Mouse (Mus musculus) lung, embryonic 14.5 days (tissue): ENCODE measurements around the gene Rln3. TPM values are rescaled to one million over a fixed set of nuclear protein-coding genes. Genes with fewer than 3 reads are reported as not detected.
A peak's percentile ranks its signal among the peaks of the same experiment; 100 is the strongest.

ENCODE experiments used
- ATAC-seq: fragments of 200-750 bp; cut with Nextera tagmentation; 2 replicates; pipeline ENCODE4 v1.8.0; 2017; ENCODE audit warnings: mild to moderate bottlenecking, moderate TSS enrichment, moderate library complexity; ENCODE audit not compliant: insufficient read depth
- DNase-seq: peaks from one replicate; pipeline ENCODE4 v3.0.0-alpha.2; 2015
- H3K27ac ChIP-seq: fragments of 300-500 bp; sonication (generic); 2 replicates; pipeline ENCODE4 v1.5.1; 2014; ENCODE audit warnings: low read depth, mild to moderate bottlenecking, moderate library complexity
- H3K27me3 ChIP-seq: fragments of 300-500 bp; sonication (generic); 2 replicates; pipeline ENCODE4 v1.6.1; 2014; ENCODE audit warnings: low read length, control low read depth; ENCODE audit not compliant: insufficient read depth
- H3K36me3 ChIP-seq: fragments of 300-500 bp; sonication (generic); 2 replicates; pipeline ENCODE4 v1.6.1; 2014; ENCODE audit warnings: control low read depth; ENCODE audit not compliant: insufficient read depth
- H3K4me1 ChIP-seq: fragments of 300-500 bp; sonication (generic); 2 replicates; pipeline ENCODE4 v1.6.1; 2014; ENCODE audit warnings: antibody characterized with exemption, control low read depth; ENCODE audit not compliant: insufficient read depth
- H3K4me2 ChIP-seq: fragments of 300-500 bp; sonication (generic); 2 replicates; pipeline ENCODE4 v1.6.1; 2014; ENCODE audit warnings: mild to moderate bottlenecking
- H3K4me3 ChIP-seq: fragments of 300-500 bp; sonication (generic); 2 replicates; pipeline ENCODE4 v1.5.1; 2014; ENCODE audit warnings: low read depth, low read length
- H3K9ac ChIP-seq: fragments of 300-500 bp; sonication (generic); 2 replicates; pipeline ENCODE4 v1.6.1; 2014
- H3K9me3 ChIP-seq: fragments of 300-500 bp; sonication (generic); 2 replicates; pipeline ENCODE4 v1.6.1; 2016; ENCODE audit warnings: low read depth, low read length, control low read depth
- CTCF ChIP-seq: IDR thresholded peaks from 2 replicates; pipeline ENCODE4 v1.5.1; 2016; ENCODE audit warnings: antibody characterized with exemption, low read depth
- WGBS: fragments of 180-500 bp; shearing (Covaris S2); extraction: QIAGEN DNeasy Blood & Tissue Kit; methylation state at CpG from one replicate; pipeline ENCODE4 v1.1.7; 2014; 5-methylcytosine and 5-hydroxymethylcytosine counted together
- polyA plus RNA-seq: library from polyadenylated mRNA; unstranded; fragments of >200 nt; fragmentation: Nextera tagmentation; extraction: Ambion mirVana; gene quantifications from 2 replicates; pipeline ENCODE4 v1.2.1, GENCODE M21; 2014

Gene Rln3
- polyA plus RNA-seq, 1 experiment from 2014 or later: not detected

DNA sequence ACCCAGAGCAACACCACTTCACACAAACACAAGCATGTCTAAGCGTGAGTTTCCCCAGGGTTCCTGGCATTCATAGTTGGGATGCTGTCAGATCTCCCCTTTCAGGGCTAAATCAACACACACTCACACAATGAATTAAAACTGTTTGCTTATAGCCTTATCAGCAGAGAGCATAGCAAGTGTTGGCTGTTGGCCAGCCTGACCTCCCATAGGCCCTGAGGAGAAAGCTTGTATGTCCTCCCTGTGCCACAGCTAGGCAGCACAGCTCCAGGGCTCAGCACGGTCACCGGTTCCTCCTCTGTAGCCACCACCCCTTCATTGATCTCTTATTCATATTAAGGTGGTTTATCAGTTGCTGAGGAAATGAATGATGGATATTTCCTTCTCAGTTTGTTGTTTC, 7.9 kb upstream of the Rln3 start:
- Histone ChIP-seq H3K27ac (no peak overlapping the region), H3K4me3 (no peak overlapping the region), H3K9me3 (no peaks in the 10 kb centered on the region), H3K4me1 (peaks cover 8% of the 10 kb centered on the region; the same call in 1 of the 2 replicates), H3K9ac (no peak overlapping the region), H3K36me3 (no peaks in the 10 kb centered on the region), H3K4me2 (no peak overlapping the region), H3K27me3 (no peaks in the 10 kb centered on the region)
- ATAC-seq (peak; percentile 82), DNase-seq (peak; percentile 79)
- WGBS: 28% methylated on average over 3 of the region's 3 CpGs
- no peak for TF ChIP-seq CTCF

DNA sequence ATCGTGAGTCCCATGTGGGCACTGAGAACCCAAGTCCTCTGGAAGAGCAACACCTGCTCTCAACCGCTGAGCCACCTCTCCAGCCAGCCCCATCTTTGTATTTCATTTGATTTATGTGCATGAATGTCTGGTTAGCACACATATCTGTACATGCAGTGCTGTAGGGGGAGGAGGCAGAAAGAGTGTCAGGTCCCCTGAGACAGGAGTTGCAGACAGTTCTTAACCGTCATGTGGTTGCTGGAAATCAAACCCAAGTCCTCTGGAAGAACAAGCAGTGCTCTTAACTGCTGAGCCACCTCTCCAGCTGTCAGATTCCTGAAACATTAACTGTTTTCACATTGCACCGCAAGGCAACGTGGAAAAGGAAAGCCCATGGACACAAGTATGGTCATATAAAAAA, 3.4 kb upstream of the Rln3 start:
- Histone ChIP-seq H3K4me2 (no peak overlapping the region), H3K36me3 (no peaks in the 10 kb centered on the region), H3K9ac (no peak overlapping the region), H3K27ac (no peak overlapping the region), H3K9me3 (no peaks in the 10 kb centered on the region), H3K27me3 (peaks cover 26% of the 10 kb centered on the region), H3K4me3 (no peak overlapping the region), H3K4me1 (peaks cover 8% of the 10 kb centered on the region; the same call in 1 of the 2 replicates)
- WGBS: 54% methylated on average over 5 of the region's 5 CpGs
- DNase-seq (no peak), ATAC-seq (no peak)
- no peak for TF ChIP-seq CTCF

DNA sequence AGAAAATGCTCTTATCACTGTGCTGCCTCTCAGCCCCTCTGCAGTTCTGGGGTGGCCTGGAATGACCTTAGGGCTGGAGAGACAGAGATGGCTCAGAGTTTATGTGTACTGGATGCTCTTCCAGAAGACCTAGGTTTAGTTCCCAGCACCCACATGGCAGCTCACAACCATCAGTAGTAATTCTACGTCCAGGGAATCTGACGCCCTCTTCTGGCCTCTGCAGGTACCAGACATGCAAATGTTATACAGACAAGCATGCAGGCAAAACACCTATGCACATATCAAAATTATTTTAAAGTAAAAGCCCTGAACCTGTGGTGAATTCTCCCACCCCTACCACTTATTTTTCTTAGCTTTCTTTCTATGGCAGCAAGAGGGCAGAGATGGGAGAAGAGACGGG, 1.7 kb upstream of the Rln3 start:
- no peak for TF ChIP-seq CTCF
- Histone ChIP-seq H3K36me3 (no peaks in the 10 kb centered on the region), H3K4me2 (no peak overlapping the region), H3K27me3 (peaks cover 43% of the 10 kb centered on the region), H3K27ac (no peak overlapping the region), H3K4me3 (no peak overlapping the region), H3K9ac (no peak overlapping the region), H3K9me3 (no peaks in the 10 kb centered on the region), H3K4me1 (no peaks in the 10 kb centered on the region)
- ATAC-seq (no peak), DNase-seq (no peak)
- WGBS: 76% methylated on average over 3 of the region's 3 CpGs

DNA sequence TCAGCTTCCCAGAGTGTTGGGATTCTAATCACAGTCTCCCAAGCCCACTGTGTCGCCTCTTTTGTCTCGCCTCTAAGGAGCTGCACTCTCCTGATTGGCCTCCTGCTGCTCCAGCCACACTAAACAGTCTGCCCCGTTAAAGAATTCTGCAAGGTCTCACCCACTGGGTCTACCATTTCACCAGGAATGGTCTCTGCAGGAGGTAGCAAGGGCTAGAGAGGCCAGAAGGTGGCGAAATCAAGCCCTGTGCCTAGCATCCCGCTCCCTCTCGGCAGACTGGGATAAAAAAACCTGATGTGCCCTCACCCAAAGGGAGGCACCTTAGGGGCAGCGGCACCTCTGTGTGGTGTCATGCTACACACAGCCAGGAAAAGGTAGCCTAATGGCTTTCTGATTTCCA, 697 bp downstream of the Rln3 start:
- Histone ChIP-seq H3K9me3 (no peaks in the 10 kb centered on the region), H3K36me3 (no peaks in the 10 kb centered on the region), H3K9ac (no peak overlapping the region), H3K27ac (no peak overlapping the region), H3K4me2 (no peak overlapping the region), H3K27me3 (peaks cover 46% of the 10 kb centered on the region), H3K4me1 (no peaks in the 10 kb centered on the region), H3K4me3 (no peak overlapping the region)
- DNase-seq (no peak), ATAC-seq (no peak)
- WGBS: 8% methylated on average over 7 of the region's 7 CpGs
- peak; percentile 36 for TF ChIP-seq CTCF

DNA sequence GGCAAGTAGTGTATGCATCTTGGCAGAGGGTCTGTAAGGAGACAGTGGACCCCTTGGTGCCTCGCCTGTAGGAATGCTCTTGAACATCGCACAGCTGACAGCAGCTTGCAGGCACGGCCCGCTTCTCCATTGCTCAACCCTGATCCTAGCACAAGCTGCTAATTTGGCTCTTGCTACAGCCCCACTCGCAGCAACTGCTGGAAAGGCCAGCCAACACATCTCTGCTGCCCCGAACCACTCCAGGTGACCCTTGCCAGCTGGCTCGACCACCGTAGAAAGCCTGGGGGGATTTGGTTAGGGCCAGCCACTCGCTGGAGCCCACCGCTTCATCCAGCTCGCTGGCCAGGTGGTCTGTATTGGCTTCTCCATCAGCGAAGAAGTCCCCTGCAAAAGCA, 1.9 kb downstream of the Rln3 start:
- Histone ChIP-seq H3K4me1 (no peaks in the 10 kb centered on the region), H3K9ac (peak overlapping the region; percentile 36; the same call in 1 of the 2 replicates), H3K27ac (no peak overlapping the region), H3K4me2 (peak overlapping the region; percentile 80), H3K4me3 (peak overlapping the region; percentile 38; the same call in 1 of the 2 replicates), H3K9me3 (no peaks in the 10 kb centered on the region), H3K27me3 (peaks cover 46% of the 10 kb centered on the region), H3K36me3 (no peaks in the 10 kb centered on the region)
- DNase-seq (peak; percentile 16), ATAC-seq (no peak; the same call in 1 of the 2 replicates)
- 35% methylated on average over 12 of the region's 12 CpGs for WGBS
- TF ChIP-seq CTCF: no peak

DNA sequence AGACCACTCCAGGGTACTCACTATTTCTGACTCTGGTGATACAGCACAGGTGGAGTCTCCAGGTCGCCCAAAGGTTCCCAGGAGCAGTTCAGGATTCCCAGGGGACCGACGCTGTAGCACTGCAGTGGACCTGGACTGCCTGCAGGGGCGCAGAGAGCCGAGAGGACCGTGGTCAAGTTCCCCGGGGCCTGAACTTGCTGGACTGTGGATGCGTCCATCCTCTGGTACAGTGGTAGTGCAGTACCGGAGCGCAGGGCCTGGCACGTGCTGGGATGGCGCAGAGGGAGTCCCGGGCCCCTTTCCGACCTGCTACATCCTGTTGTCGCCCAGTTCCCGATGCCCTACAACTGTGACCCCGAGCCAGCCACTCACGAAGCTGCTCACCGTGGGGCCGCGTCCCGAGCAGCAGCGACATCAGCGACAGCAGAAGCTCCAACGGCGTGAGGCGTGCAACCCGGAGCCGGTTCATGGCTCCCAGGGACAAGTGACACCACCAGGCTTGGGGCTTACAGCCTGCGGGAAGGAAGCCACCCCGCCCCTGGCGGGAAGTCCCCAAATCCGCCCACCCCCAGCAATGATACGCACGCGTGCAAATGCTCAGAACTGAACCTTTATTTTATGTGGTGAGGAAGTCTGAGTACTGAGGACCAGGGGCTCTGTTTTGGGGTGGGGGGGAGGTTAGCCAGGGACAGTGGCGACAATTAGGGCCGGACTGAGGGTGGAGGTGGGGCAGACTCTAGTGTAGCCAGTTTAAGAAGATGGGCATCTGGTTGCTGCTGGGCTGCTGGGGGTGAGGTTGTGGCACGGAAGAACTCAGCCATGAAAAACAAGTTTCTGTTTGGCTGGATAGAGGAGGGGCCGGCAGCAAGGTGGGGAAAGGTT, 2.5 kb downstream of the Rln3 start, which contains the start of gene Il27ra:
TSS of gene Il27ra (minus strand) at position 524 of the 882 bp plus-strand sequence.
- DNase-seq (peak; percentile 83), ATAC-seq (peak; percentile 82)
- TF ChIP-seq CTCF: peak; percentile 90
- Histone ChIP-seq H3K9me3 (no peaks in the 10 kb centered on the region), H3K4me3 (peak within 1 kb of the TSS; percentile 38), H3K9ac (peak within 1 kb of the TSS; percentile 36; the same call in 1 of the 2 replicates), H3K4me1 (no peaks in the 10 kb centered on the region), H3K36me3 (no peaks in the 10 kb centered on the region), H3K27me3 (peaks cover 46% of the 10 kb centered on the region), H3K27ac (no peak within 1 kb of the TSS), H3K4me2 (peak within 1 kb of the TSS; percentile 80)
- WGBS: 6% methylated on average over 40 of the region's 40 CpGs

DNA sequence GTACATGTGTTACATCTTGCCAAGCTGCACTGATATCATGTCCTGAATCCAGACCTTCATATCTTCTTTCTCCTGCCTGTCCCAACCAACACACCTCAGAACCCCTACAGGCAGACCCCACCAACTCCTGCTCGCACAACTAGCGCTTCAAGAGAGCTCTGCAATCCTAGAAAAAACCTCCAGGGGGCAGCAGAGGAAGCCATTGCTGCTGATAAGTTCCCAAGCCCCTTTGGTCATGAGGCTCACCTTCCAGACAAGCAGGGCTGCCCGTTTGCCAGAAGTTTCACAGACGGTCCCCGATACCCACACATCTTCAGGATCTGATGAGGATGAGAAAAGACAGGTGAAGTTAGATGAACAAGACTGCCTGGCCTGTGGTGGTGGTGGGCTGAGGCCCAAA, 5.8 kb downstream of the Rln3 start:
- H3K27me3 ChIP-seq: peaks cover 28% of the 10 kb centered on the region
- no peaks in the 10 kb centered on the region for H3K4me1 ChIP-seq
- 4% methylated on average over 5 of the region's 5 CpGs for WGBS
- H3K4me3 ChIP-seq: no peak overlapping the region
- peak; percentile 89 for TF ChIP-seq CTCF
- H3K36me3 ChIP-seq: no peaks in the 10 kb centered on the region
- H3K27ac ChIP-seq: no peak overlapping the region
- ATAC-seq (no peak), DNase-seq (peak; percentile 95)
- no peaks in the 10 kb centered on the region for H3K9me3 ChIP-seq
- no peak overlapping the region for H3K4me2 ChIP-seq
- no peak overlapping the region for H3K9ac ChIP-seq
